Mouse (Mus musculus): Measurements from ENCODE around the gene Aco2. TPM values are rescaled to one million over a fixed set of nuclear protein-coding genes. Genes with fewer than 3 reads are reported as not detected.

Gene Aco2
- polyA plus RNA-seq, 1 experiment from 2014 or later: 193 TPM

Other genes with a start within 250 kb of the Aco2 start
- 29.2 and 29.6 TPM in 2 replicates for gene L3mbtl2, start 208.4 kb upstream of the Aco2 start, polyA plus RNA-seq (2016; fragmentation: Nextera tagmentation; extraction: Ambion mirVana)
- gene Chadl, start 175.0 kb upstream of the Aco2 start, polyA plus RNA-seq (2016; fragmentation: Nextera tagmentation; extraction: Ambion mirVana): 8.4 and 9.0 TPM in 2 replicates
- gene Zc3h7b, start 127.3 kb upstream of the Aco2 start, polyA plus RNA-seq (2016; fragmentation: Nextera tagmentation; extraction: Ambion mirVana): 51.6 and 52.1 TPM in 2 replicates
- 131 and 134 TPM in 2 replicates for gene Rangap1, start 126.8 kb upstream of the Aco2 start, polyA plus RNA-seq (2016; fragmentation: Nextera tagmentation; extraction: Ambion mirVana)
- gene Tef, start 69.9 kb upstream of the Aco2 start, polyA plus RNA-seq (2016; fragmentation: Nextera tagmentation; extraction: Ambion mirVana): 30.0 and 31.9 TPM in 2 replicates
- 20.4 and 21.2 TPM in 2 replicates for gene Tob2, start 13.5 kb upstream of the Aco2 start, polyA plus RNA-seq (2016; fragmentation: Nextera tagmentation; extraction: Ambion mirVana)
- 102 and 115 TPM in 2 replicates for gene Phf5a, start 398 bp upstream of the Aco2 start, polyA plus RNA-seq (2016; fragmentation: Nextera tagmentation; extraction: Ambion mirVana)
- 58.0 and 58.4 TPM in 2 replicates for gene Polr3h, start 53.9 kb downstream of the Aco2 start, polyA plus RNA-seq (2016; fragmentation: Nextera tagmentation; extraction: Ambion mirVana)
- gene Csdc2, start 64.5 kb downstream of the Aco2 start, polyA plus RNA-seq (2016; fragmentation: Nextera tagmentation; extraction: Ambion mirVana): 48.0 and 57.1 TPM in 2 replicates
- gene Pmm1, start 88.6 kb downstream of the Aco2 start, polyA plus RNA-seq (2016; fragmentation: Nextera tagmentation; extraction: Ambion mirVana): 30.7 and 32.3 TPM in 2 replicates
- not detected in 2 replicates for gene 1700029P11Rik, start 108.2 kb downstream of the Aco2 start, polyA plus RNA-seq (2016; fragmentation: Nextera tagmentation; extraction: Ambion mirVana)
- 58.4 and 62.3 TPM in 2 replicates for gene Xrcc6, start 115.5 kb downstream of the Aco2 start, polyA plus RNA-seq (2016; fragmentation: Nextera tagmentation; extraction: Ambion mirVana)
- 41.4 and 42.3 TPM in 2 replicates for gene Desi1, start 161.6 kb downstream of the Aco2 start, polyA plus RNA-seq (2016; fragmentation: Nextera tagmentation; extraction: Ambion mirVana)
- gene Snu13, start 175.3 kb downstream of the Aco2 start, polyA plus RNA-seq (2016; fragmentation: Nextera tagmentation; extraction: Ambion mirVana): 169 and 192 TPM in 2 replicates
- not detected in 2 replicates for gene 4930407I10Rik, start 186.8 kb downstream of the Aco2 start, polyA plus RNA-seq (2016; fragmentation: Nextera tagmentation; extraction: Ambion mirVana)
- gene Mei1, start 197.7 kb downstream of the Aco2 start, polyA plus RNA-seq (2016; fragmentation: Nextera tagmentation; extraction: Ambion mirVana): 0.14 TPM in 1 of 2 replicates, not detected in the other

Measured in hindbrain, embryonic 12.5 days (tissue).